Mouse (Mus musculus): Measurements from ENCODE around the gene Sh2d7.
A peak's percentile ranks its signal among the peaks of the same experiment; 100 is the strongest.

Sh2d7 gene

GRCm38 (mm10) chr9:54538684-54539083 lies at the start of gene Sh2d7:
Sh2d7 (plus strand) TSS chr9:54538984.
- DNase-seq (ENCODE audit: inconsistent ontology term) = no peak

- DNase-seq (ENCODE audit: inconsistent ontology term) = no peak
These were observed 49.2 kb upstream of the Sh2d7 start for GRCm38 (mm10) chr9:54489599-54489998.

DNA sequence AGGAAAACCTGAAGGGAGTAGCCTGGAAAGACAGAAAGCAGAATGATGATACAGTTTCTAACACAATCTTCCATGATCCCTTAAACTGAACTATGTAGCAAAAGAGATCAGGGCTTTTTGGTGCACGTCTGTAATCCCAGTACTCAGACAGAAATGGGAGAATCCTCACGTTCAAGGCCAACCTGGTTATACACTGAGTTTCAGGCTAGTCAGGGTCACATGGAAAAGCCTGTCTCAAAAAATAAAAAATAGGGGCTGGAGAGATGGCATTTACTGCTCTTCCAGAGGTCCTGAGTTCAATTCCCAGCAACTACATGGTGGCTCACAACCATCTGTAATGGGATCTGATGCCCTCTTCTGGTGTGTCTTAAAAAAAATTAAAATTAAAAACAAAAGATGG lies 48.4 kb upstream of the Sh2d7 start:
- DNase-seq (ENCODE audit: inconsistent ontology term) = no peak

GRCm38 (mm10) chr9:54499291-54499690 lies 39.5 kb upstream of the Sh2d7 start:
- DNase-seq (ENCODE audit: inconsistent ontology term) = no peak

GRCm38 (mm10) chr9:54499791-54500190 lies 39.0 kb upstream of the Sh2d7 start:
- DNase-seq (ENCODE audit: inconsistent ontology term) = no peak

DNA sequence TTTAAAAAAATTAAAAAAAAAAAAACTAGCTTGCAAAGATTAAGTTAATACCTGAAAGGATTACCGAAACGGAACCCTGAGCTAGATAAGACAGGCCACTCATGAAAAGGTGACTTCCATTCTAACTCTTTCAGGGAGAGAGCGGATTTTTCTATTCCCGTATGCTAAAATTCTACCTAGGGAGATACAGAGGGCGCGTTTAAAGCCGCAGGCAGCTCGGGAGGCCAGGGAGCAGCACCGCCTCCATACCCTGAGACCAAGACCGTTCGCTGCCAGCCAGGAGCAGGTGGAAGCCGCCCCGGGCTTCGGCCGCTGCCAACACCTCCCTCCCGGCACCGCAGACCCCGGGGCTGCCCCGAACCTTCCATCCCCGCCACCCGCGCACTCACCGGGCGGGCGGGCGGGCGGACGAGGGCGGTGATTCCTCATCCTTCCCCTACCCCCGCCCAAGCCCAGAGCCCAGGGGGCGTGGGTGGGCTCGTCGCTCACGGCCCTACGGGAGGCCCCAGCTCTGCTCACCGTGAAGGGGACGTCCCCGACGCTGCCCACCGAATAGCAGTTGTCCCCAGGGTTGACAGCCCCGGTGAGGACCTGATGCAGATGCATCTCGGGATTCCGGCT lies 37.8 kb upstream of the Sh2d7 start:
- no peak for DNase-seq (ENCODE audit: inconsistent ontology term)

- DNase-seq (ENCODE audit: inconsistent ontology term) = peak; percentile 97
These were observed 37.2 kb upstream of the Sh2d7 start, which contains the start of gene Dmxl2 for GRCm38 (mm10) chr9:54501453-54502110. Dmxl2 (minus strand) TSS chr9:54501626.

GRCm38 (mm10) chr9:54502111-54502495 lies 36.7 kb upstream of the Sh2d7 start:
- no peak for DNase-seq (ENCODE audit: inconsistent ontology term)

GRCm38 (mm10) chr9:54502873-54503272 lies 35.9 kb upstream of the Sh2d7 start:
- no peak for DNase-seq (ENCODE audit: inconsistent ontology term)

DNA sequence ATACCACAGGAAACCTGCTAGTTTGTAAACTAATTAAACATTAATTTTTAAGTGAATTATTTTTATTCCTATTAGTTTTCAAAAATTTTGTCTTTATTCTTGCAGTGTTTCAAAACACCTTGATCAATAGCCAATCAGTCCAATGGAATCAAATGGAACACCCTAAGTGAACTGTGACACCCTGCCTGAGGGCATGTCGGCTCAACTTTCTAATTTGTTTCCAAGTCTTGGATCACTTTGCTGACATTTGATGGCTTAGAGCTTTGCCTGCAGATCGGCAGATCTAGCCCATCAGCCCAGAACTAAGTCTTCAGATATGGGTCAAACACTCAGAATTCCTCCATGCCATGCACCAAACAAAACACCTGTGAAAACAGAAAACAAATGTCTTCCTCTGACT lies 22.8 kb upstream of the Sh2d7 start:
- no peak for DNase-seq (ENCODE audit: inconsistent ontology term)

DNA sequence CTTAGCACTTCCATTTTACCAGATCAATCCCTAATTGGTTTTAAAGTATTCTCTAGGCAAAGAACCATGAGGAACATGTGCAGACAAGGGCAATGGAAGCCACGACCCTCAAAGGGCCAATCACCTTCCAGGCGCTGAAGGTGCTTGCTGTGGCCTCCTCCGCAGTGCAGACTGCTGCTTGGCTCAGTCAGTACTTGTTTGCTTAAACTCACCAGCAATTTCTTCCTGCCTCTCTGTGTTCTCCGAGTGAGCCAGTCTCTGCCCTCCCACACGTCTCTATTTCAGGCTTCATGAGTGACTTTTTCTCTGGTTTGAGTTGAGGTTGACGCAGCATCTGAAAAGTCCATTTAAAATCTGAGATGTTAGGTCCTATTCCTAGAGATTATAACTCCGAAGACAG lies 19.9 kb upstream of the Sh2d7 start:
- no peak for DNase-seq (ENCODE audit: inconsistent ontology term)

DNA sequence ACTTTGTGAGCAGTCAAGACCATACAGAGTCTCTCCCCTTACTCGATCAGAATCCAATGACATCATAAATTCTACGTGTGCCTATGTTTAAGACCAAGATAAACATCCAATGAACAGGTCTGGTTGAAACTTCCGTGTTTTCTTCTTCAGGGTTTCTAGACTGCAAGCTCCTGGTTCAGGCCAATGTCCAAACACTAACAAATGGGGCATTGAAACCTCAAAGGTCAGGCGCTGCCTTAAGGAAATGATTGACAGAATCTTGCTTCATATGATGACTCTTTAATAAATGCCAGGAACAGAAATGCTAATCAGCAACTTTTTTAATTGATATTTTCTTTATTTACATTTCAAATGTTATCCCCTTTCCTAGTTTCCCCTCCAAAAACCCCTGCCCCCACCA lies 18.5 kb upstream of the Sh2d7 start:
- DNase-seq (ENCODE audit: inconsistent ontology term) = no peak

DNA sequence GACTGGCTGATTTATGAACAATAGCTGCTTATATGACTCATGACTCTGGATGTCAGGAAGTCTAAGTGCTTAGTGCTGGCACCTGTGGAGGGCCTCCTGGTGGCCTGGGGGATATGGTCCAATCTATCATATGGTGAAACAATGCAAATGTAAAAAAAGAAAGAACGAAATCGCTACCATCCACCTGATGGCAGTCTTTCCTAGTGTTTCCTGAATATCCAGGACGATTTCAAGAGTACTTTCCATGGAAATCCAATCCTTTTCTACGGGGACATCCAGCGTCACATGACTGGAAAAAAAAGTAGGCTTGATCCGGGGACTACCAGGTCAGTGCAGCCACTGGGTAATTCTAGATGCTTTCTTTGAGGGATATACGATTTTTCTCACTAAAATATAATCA lies 11.1 kb upstream of the Sh2d7 start:
- DNase-seq (ENCODE audit: inconsistent ontology term) = no peak

DNA sequence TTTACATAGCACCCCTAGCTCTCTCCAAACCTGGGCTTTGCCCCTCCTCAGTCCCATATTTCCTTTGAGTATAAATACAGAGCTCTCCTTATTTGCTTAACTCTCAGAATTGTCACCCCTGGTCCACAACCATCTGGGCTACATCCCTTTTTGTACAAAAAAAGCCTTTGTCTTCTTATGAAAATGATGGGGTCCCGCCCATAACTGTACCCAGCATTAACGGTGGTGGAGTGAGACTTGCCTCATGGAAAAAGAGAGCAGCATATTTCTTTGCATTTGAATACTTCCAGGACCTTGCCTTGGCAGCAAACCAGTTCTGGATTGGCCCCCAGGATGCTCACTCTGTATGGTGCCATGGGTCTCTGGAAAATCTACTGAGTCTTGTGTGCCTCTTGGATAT lies 8.8 kb upstream of the Sh2d7 start:
- no peak for DNase-seq (ENCODE audit: inconsistent ontology term)

DNA sequence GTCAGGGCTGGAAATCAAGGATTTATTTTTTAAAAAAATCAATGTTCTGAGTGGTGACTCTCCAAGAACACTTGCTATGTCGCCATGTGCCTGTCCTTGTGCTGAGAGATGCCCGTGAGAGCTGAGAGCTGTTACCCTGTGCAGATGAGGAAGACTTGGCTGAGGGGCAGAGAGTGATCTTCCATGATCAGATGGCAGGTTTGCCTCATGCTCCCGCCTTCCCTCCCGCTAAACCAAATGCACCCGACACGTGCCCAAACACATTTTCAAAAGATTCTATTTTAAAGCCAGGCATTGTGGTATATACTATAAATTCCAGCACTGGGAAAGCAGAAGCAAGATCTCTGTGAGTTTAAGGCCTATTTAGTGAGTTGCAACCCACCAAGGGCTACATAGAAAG lies 7.9 kb upstream of the Sh2d7 start:
- no peak for DNase-seq (ENCODE audit: inconsistent ontology term)

DNA sequence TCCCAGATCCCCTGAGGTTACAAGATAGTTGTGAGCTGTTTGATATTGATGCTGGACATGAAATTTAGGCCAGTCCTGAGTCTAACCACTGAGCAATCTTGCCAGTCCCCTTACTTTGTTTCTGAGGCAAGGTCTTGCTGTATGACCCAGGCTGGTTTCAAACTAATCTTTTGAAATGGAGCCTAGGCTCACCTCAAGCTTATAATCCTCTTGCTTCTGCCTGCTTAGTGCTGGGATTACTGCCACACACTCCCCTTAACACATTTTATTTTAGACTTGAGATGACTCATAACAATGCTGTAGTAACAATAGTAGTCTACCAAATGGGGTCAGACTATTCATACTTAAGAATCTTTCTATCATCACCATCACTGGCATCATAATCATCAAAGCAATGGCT lies 7.4 kb upstream of the Sh2d7 start:
- DNase-seq (ENCODE audit: inconsistent ontology term) = no peak

GRCm38 (mm10) chr9:54532926-54533325 lies 5.9 kb upstream of the Sh2d7 start:
- no peak for DNase-seq (ENCODE audit: inconsistent ontology term)

GRCm38 (mm10) chr9:54533975-54534374 lies 4.8 kb upstream of the Sh2d7 start:
- DNase-seq (ENCODE audit: inconsistent ontology term) = peak; percentile 24

DNA sequence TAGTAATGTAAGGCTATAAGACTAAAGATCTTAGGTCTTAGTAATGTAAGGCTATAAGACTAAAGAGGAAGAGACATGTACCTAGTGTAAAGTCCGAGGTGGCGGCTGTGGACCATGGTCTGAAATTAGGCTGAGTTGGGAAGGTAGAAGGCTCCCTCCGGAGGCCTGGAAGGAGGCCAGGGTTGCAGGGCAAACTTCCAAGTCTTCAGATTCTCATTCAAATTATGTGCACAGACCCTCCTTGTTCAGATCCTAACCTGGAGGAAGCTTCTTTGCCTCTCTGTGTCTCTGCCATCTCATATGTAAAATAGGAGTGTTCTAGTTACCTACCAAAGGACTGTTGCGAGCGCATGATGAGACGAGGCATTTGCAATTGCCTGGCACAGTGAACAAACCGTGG lies 2.5 kb upstream of the Sh2d7 start:
- DNase-seq (ENCODE audit: inconsistent ontology term) = no peak

DNA sequence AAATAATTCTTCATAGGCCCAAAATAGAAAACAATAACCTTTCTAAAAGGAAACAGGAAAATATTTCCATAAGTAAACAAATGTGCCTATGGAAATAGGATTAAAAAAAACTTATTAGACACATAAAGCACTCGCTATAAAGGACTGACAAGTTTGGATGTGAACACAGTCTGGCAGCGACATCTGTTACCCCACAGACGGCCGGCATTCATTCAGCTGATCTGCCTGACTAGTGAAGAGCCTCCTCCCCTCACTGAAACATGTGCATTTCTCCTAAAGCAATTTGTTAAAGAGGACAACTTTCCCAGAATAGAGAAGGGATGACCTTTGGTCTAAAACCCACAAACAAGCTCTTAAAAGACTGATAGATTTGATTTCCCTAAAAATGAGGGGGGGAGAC lies 1.8 kb upstream of the Sh2d7 start:
- no peak for DNase-seq (ENCODE audit: inconsistent ontology term)

- no peak for DNase-seq (ENCODE audit: inconsistent ontology term)
These were observed 1.3 kb upstream of the Sh2d7 start for GRCm38 (mm10) chr9:54537480-54537879.

DNA sequence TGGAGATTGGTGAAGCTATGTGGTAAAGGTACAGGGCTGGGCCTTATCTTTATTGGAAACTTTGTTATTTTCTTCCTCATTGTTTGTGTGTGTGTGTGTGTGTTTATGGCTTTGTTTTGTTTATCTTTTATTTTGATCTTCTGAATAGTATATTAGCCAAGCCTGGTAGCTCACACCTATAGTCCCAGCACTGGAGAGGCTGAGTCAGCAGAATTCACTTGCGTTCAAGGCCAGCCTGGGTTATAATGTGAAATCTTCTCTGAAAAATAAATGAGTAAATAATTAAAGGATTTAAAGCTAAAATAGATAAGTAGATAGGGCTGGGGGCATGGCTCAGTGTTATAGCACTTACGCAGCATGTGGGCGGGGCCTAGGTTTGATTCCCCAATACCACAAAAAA lies 540 bp upstream of the Sh2d7 start:
- DNase-seq (ENCODE audit: inconsistent ontology term) = no peak

DNA sequence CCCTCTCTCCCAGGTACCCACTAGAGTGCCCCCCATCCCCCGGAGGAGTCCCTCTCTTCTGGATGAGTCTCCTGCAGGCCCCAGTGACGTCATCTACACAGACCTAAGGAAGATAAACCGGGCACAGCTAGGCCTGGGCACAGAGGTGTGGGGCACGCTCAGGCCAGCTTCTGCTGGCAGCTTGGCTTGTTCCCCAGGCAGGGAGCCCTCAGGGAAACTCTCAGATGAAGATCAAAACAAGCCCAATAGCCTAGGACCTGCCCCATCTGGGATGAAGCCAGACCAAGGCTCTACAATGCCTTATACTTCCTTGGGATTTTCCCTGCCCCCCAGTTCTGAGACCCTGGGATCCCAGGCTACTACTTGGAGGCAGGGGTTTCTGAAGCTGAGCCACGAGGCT lies 2.0 kb downstream of the Sh2d7 start:
- DNase-seq (ENCODE audit: inconsistent ontology term) = no peak

Measured in Muller cell, postnatal 12 days (primary cell).